Mouse (Mus musculus) heart, adult 2 months (tissue): ENCODE measurements around the gene Vgf.

ENCODE experiments used
- CTCF ChIP-seq: fragments of 200-600 bp; IDR thresholded peaks from 2 replicates; pipeline ENCODE4 v1.8.1; 2022; ENCODE audit warnings: antibody characterized with exemption, mild to moderate bottlenecking, moderate library complexity
- POLR2A ChIP-seq: fragments of 200-500 bp; IDR thresholded peaks from 2 replicates; pipeline ENCODE4 v1.6.1; 2011; ENCODE audit warnings: mild to moderate bottlenecking, low read depth, low read length, control low read depth; ENCODE audit not compliant: insufficient read depth

- TF ChIP-seq CTCF, result no peak
- TF ChIP-seq POLR2A, result no peak
Measured at GRCm38 (mm10) chr5:136989801-136990200, 36.4 kb upstream of the Vgf start.
